In genomic region chr19:55800059-55800458, GRCm38 (mm10) we compare ENCODE assay signal across 25 mouse cellular contexts.
"Had no signal": no experiment of that assay in that cellular context is flagged by ENCODE, and none has a peak within 500 bp of the region (broad histone marks: within the 10 kb centered on the region; RNA-seq: fewer than 3 reads in every experiment).

No protein-coding gene starts in this region.

- H3K27me3 ChIP-seq: heart, embryonic 12.5 days; hindbrain, embryonic 12.5 days; intestine, embryonic 15.5 days; limb, embryonic 13.5 days; limb, embryonic 15.5 days had no signal

- H3K9ac ChIP-seq: heart, embryonic 12.5 days; hindbrain, embryonic 12.5 days; hindbrain, embryonic 14.5 days; intestine, embryonic 15.5 days; limb, embryonic 13.5 days; limb, embryonic 15.5 days had no signal

- DNase-seq: gastrocnemius, adult 2 months; gastrocnemius, postnatal 10 days; gastrocnemius, postnatal 25 days; heart, adult 18-20 months; heart, postnatal 10 days; heart, postnatal 4 days; kidney, adult 18-20 months; kidney, adult 8-10 months; kidney, postnatal 10 days; kidney, postnatal 25 days; kidney, postnatal 4 days; left cerebral cortex, postnatal 4 days had no signal

- H3K27ac ChIP-seq: gastrocnemius, adult 2 months; heart, embryonic 10.5 days; hindbrain, embryonic 10.5 days; hindbrain, embryonic 12.5 days; hindbrain, embryonic 14.5 days; intestine, embryonic 15.5 days; layer of hippocampus, adult 2 months; left cerebral cortex, adult 2 months; limb, embryonic 13.5 days; limb, embryonic 15.5 days had no signal

- ATAC-seq: hindbrain, embryonic 16.5 days; inflammation-experienced regulatory T-cells, adult 6 months; intestine, embryonic 15.5 days; intestine, postnatal 0 days had no signal

- H3K36me3 ChIP-seq: hindbrain, embryonic 12.5 days; intestine, embryonic 15.5 days; limb, embryonic 15.5 days had no signal

- H3K9me3 ChIP-seq: heart, embryonic 10.5 days; heart, embryonic 12.5 days; hindbrain, embryonic 10.5 days; hindbrain, embryonic 12.5 days; intestine, embryonic 15.5 days; limb, embryonic 13.5 days; limb, embryonic 15.5 days had no signal

- H3K4me2 ChIP-seq: heart, embryonic 12.5 days; hindbrain, embryonic 12.5 days; hindbrain, embryonic 14.5 days; intestine, embryonic 15.5 days; limb, embryonic 13.5 days; limb, embryonic 15.5 days had no signal

- H3K4me3 ChIP-seq: gastrocnemius, adult 2 months; heart, embryonic 10.5 days; heart, embryonic 12.5 days; hindbrain, embryonic 10.5 days; hindbrain, embryonic 12.5 days; intestine, embryonic 15.5 days; layer of hippocampus, adult 2 months; left cerebral cortex, adult 2 months; limb, embryonic 13.5 days; limb, embryonic 15.5 days had no signal
